Mouse (Mus musculus) heart, adult 8-10 months (tissue): ENCODE measurements around the gene Myl6b. TPM values are rescaled to one million over a fixed set of nuclear protein-coding genes. Genes with fewer than 3 reads are reported as not detected.

Experiments
- DNase-seq: peaks from one replicate; pipeline ENCODE4 v3.0.0; 2022; ENCODE audit warnings: low spot score
- total RNA-seq, 4 experiments: library from RNA; stranded (reverse); gene quantifications; 2 replicates each; pipeline ENCODE4 v1.2.4; 2022

Myl6b gene
- 1 to 10 TPM; 3.2 to 4.1 (median 3.4) TPM for total RNA-seq

- peak; percentile 97 for DNase-seq
These were observed at the start of gene Myl6b for GRCm38 (mm10) chr10:128498590-128498989. Gene Myl6b (minus strand): TSS chr10:128498685.

- DNase-seq: peak; percentile 96
These were observed 49.0 kb upstream of the Myl6b start, which contains the start of gene Zc3h10 for GRCm38 (mm10) chr10:128547361-128548032. Gene Zc3h10 (minus strand): TSS chr10:128547774.

GRCm38 (mm10) chr10:128546787-128547186, 48.3 kb upstream of the Myl6b start:
- DNase-seq: no peak

- DNase-seq: peak; percentile 56
These were observed 47.9 kb upstream of the Myl6b start for GRCm38 (mm10) chr10:128546361-128546760.

GRCm38 (mm10) chr10:128545570-128545898, 47.0 kb upstream of the Myl6b start:
- DNase-seq: no peak

- DNase-seq: no peak
These were observed 46.4 kb upstream of the Myl6b start for GRCm38 (mm10) chr10:128544674-128545569.

GRCm38 (mm10) chr10:128544151-128544657, 45.7 kb upstream of the Myl6b start:
- DNase-seq: no peak

- DNase-seq: no peak
These were observed 44.6 kb upstream of the Myl6b start for GRCm38 (mm10) chr10:128543100-128543499.

GRCm38 (mm10) chr10:128538340-128538870, 39.9 kb upstream of the Myl6b start:
- DNase-seq: no peak

GRCm38 (mm10) chr10:128536266-128536940, 37.9 kb upstream of the Myl6b start:
- DNase-seq: peak; percentile 95

- DNase-seq: no peak
These were observed 37.3 kb upstream of the Myl6b start for GRCm38 (mm10) chr10:128535624-128536265.

GRCm38 (mm10) chr10:128535206-128535605, 36.7 kb upstream of the Myl6b start:
- DNase-seq: no peak

- no peak for DNase-seq
These were observed 28.2 kb upstream of the Myl6b start for GRCm38 (mm10) chr10:128526366-128527356.

- peak; percentile 97 for DNase-seq
These were observed 27.3 kb upstream of the Myl6b start, which contains the start of gene Esyt1 for GRCm38 (mm10) chr10:128525671-128526308. Gene Esyt1 (minus strand): TSS chr10:128525871.

GRCm38 (mm10) chr10:128524732-128525662, 26.5 kb upstream of the Myl6b start:
- peak; percentile 57 for DNase-seq

- DNase-seq: no peak
These were observed 25.7 kb upstream of the Myl6b start for GRCm38 (mm10) chr10:128524111-128524731.

GRCm38 (mm10) chr10:128522351-128522750, 23.9 kb upstream of the Myl6b start:
- DNase-seq: no peak

- DNase-seq: no peak
These were observed 22.1 kb upstream of the Myl6b start for GRCm38 (mm10) chr10:128520591-128520990.
